Mouse (Mus musculus): ENCODE results near the gene Ciao1. TPM values are rescaled to one million over a fixed set of nuclear protein-coding genes. Genes with fewer than 3 reads are reported as not detected.
A peak's percentile ranks its signal among the peaks of the same experiment; 100 is the strongest.
"Not testable (repeated sequence)": the region's sequence is repeated elsewhere in the genome, so short reads cannot be mapped to it uniquely, and the experiment has no call there.

Ciao1 gene
- polyA plus RNA-seq, 1 experiment from 2014 or later = 53.7 TPM

DNA sequence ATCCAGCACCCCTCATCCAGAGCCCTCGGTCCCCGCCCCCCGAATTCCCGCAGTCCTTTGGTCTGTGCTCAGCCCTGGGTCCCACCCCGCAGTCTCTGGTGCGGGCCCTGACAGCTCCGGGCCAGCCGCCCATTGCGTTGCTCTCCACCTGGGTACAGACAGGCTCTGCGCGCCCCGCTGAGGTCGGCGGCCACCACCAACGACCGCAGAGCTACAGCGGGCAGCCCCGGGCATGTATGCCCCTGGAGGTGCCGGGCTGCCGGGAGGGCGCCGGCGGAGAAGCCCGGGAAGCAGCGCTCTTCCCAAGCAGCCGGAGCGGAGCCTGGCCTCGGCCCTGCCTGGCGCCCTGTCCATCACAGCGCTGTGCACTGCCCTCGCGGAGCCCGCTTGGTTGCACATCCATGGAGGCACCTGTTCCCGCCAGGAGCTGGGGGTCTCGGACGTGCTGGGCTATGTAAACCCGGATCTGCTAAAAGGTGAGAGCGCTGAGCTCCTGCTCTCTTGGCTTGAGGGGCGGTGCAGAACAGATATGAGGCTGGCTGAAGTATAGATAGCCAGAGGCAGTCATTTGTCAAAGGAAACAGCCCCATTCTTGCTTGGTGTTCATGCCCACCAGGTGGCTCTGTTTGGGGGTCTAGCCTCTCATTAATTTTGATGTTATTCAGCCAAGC is 853 bp upstream of the Ciao1 start:
- no peaks in the 10 kb centered on the region for H3K27me3 ChIP-seq (replicated peaks)
- ATAC-seq (ENCODE audit: insufficient number of reproducible peaks, low FRiP score) = peak; percentile 58
- peak overlapping the region; percentile 91 for H3K9ac ChIP-seq
- peak overlapping the region; percentile 75 for H3K4me3 ChIP-seq
- H3K9me3 ChIP-seq (replicated peaks) = no peaks in the 10 kb centered on the region
- H3K27ac ChIP-seq (ENCODE audit: poor library complexity, severe bottlenecking) = peak overlapping the region; percentile 69
- H3K36me3 ChIP-seq = peaks cover 33% of the 10 kb centered on the region
- H3K4me1 ChIP-seq (replicated peaks) = peaks cover 47% of the 10 kb centered on the region
- H3K4me2 ChIP-seq = peak overlapping the region; percentile 99
- 1% methylated on average over 39 of the region's 39 CpGs for WGBS

DNA sequence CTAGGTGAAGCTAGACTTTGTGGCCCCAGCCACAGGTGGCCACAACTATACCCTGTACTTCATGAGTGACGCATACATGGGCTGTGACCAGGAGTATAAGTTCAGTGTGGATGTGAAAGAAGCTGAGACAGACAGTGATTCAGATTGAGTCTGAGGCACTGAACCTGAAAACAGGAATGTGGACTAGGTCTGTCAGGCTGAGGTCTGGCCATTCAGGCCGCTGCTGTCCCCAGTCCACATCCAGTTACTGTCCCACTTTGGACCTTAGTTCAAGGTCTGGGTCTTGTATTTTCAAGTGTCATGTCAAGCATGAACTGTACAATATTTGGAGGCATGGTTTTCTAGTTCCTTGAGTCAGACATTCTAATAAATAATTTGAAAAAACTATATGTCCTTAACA is 7.6 kb downstream of the Ciao1 start:
- ATAC-seq (ENCODE audit: insufficient number of reproducible peaks, low FRiP score) = no peak
- Histone ChIP-seq H3K4me3 (no peak overlapping the region), H3K9me3 (replicated peaks) (no peaks in the 10 kb centered on the region), H3K4me1 (replicated peaks) (peaks cover 4% of the 10 kb centered on the region; the same call in 1 of the 2 replicates), H3K27me3 (replicated peaks) (no peaks in the 10 kb centered on the region), H3K27ac (ENCODE audit: poor library complexity, severe bottlenecking) (no peak overlapping the region), H3K36me3 (peaks cover 86% of the 10 kb centered on the region), H3K9ac (no peak overlapping the region), H3K4me2 (no peak overlapping the region)
- WGBS = 93% methylated on average over 2 of the region's 2 CpGs

DNA sequence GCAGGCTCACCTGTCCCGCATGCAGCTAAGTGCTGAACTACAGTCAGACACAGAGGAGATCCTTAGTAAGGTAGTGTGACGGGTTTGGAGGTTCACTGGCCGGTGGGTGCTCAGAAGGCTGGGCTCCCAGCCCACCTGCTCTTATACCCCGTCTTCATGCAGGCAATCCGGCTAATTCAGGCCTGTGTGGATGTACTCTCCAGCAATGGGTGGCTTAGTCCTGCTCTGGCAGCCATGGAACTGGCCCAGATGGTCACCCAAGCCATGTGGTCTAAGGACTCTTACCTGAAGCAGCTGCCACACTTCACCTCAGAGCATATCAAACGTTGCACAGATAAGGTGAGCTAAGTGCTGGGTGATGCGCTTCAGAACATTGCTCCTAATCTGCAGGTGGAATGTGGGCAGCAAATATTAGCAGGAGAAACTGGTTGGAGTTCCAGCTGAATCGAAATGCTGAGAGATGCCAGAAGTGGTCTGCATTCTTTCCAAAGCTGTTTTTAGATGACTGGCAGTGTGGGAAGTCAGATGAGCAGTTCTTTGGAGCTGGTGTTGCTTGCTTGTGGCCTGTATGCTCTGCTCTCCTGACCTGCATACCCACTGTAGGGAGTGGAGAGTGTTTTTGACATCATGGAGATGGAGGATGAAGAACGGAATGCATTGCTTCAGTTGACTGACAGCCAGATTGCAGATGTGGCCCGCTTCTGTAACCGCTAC is 9.6 kb downstream of the Ciao1 start:
- peaks cover 88% of the 10 kb centered on the region for H3K36me3 ChIP-seq
- no peak overlapping the region for H3K9ac ChIP-seq
- no peak overlapping the region for H3K4me2 ChIP-seq
- no peak; the same call in 1 of the 2 replicates for ATAC-seq (ENCODE audit: insufficient number of reproducible peaks, low FRiP score)
- 75% methylated on average over 11 of the region's 11 CpGs for WGBS
- H3K27me3 ChIP-seq (replicated peaks) = no peaks in the 10 kb centered on the region
- H3K9me3 ChIP-seq (replicated peaks) = no peaks in the 10 kb centered on the region
- no peak overlapping the region for H3K4me3 ChIP-seq
- H3K4me1 ChIP-seq (replicated peaks) = peaks cover 4% of the 10 kb centered on the region; the same call in 1 of the 2 replicates
- H3K27ac ChIP-seq (ENCODE audit: poor library complexity, severe bottlenecking) = 0 out of 2 replicates have a peak overlapping the region, but pooled peaks have one; percentile 37

DNA sequence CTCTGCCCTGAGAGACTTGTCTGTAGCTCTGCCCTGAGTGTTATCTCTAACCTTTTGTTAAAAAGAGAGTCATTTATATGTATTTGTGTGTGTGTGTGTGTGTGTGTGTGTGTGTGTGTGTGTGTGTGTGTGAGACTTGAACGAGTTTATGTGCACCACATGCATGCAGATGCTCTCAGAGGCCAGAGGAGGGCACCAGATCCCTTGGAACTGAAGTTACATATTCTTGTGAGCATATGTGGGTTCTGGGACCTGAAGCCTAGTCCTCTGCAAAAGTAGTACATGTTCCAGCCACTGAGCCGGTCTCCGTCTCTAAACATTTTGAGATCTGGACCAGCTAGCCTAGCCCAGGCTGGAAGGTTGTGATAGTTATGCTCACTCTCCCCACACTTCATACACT is 22.4 kb downstream of the Ciao1 start:
- no peak overlapping the region for H3K4me2 ChIP-seq
- no peak for ATAC-seq (ENCODE audit: insufficient number of reproducible peaks, low FRiP score)
- 97% methylated on average over 3 of the region's 3 CpGs for WGBS

DNA sequence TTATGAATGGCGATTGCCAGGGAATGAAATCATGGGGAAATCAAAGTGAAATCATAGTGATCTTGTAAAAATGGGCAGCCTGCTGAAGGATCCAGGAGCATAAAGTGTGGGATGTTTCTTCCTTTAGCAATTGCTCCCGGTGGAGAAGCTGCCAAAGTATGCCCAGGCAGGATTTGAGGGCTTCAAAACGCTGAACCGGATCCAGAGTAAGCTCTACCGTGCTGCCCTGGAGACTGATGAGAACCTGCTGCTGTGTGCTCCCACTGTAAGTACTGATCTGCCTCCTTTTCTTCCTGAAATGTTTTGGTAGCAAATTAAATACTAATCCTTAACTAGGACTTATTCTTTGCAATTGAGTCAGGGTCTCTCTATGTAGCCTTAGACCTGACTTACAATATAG is 29.9 kb downstream of the Ciao1 start:
- H3K27me3 ChIP-seq (replicated peaks) = no peaks in the 10 kb centered on the region
- WGBS = 93% methylated on average over 5 of the region's 5 CpGs
- no peak overlapping the region for H3K27ac ChIP-seq (ENCODE audit: poor library complexity, severe bottlenecking)
- no peak overlapping the region for H3K4me2 ChIP-seq
- ATAC-seq (ENCODE audit: insufficient number of reproducible peaks, low FRiP score) = no peak
- no peaks in the 10 kb centered on the region for H3K4me1 ChIP-seq (replicated peaks)
- H3K9me3 ChIP-seq (replicated peaks) = no peaks in the 10 kb centered on the region
- peaks cover 95% of the 10 kb centered on the region for H3K36me3 ChIP-seq
- no peak overlapping the region for H3K9ac ChIP-seq
- H3K4me3 ChIP-seq = no peak overlapping the region

More for the DNA sequence above, 22.4 kb downstream of the Ciao1 start:
- Histone ChIP-seq H3K4me1 (replicated peaks) (no peaks in the 10 kb centered on the region), H3K36me3 (peaks cover 93% of the 10 kb centered on the region), H3K27me3 (replicated peaks) (no peaks in the 10 kb centered on the region), H3K9ac (no peak overlapping the region), H3K9me3 (replicated peaks) (0 out of 2 replicates have a peak, but pooled peaks cover 6% of the 10 kb centered on the region), H3K27ac (ENCODE audit: poor library complexity, severe bottlenecking) (no peak overlapping the region), H3K4me3 (no peak overlapping the region)

DNA sequence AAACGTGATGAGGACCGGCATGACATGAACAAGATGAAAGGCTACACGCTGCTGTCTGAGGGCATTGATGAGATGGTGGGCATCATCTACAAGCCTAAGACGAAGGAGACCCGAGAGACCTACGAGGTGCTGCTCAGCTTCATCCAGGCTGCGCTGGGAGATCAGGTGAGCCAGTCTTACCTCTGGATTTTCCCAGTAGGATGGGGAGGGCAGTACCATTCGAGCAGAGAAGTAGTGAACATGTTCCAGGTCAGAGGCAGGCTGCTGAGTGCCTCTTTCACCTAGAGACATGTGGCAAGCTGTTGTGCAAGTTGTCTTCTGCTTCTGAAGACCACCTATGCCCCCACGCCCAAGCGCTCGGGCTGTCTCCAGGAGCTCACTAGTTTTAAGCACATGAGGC is 36.9 kb downstream of the Ciao1 start:
- 94% methylated on average over 11 of the region's 11 CpGs for WGBS
- Histone ChIP-seq H3K4me2 (no peak overlapping the region), H3K4me1 (replicated peaks) (peaks cover 9% of the 10 kb centered on the region), H3K36me3 (peaks cover 59% of the 10 kb centered on the region), H3K9ac (no peak overlapping the region), H3K9me3 (replicated peaks) (no peaks in the 10 kb centered on the region), H3K27ac (ENCODE audit: poor library complexity, severe bottlenecking) (no peak overlapping the region), H3K4me3 (no peak overlapping the region), H3K27me3 (replicated peaks) (no peaks in the 10 kb centered on the region)
- ATAC-seq (ENCODE audit: insufficient number of reproducible peaks, low FRiP score) = no peak

DNA sequence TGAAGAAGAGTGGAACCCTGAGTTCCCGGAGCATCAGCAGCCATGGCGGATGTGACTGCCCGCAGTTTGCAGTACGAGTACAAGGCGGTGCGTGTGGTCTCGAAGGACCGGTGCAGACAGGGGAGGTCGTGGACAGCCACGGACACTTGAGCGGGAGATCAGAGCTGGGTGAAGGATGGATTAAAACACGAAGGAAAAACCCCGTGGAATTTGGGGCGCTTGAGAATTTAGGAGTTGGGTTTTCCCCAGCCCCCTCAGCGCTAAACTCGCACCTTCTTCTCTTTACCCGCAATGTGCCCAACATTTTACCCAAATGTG is 39.2 kb downstream of the Ciao1 start:
- Histone ChIP-seq H3K4me1 (replicated peaks) (peaks cover 9% of the 10 kb centered on the region), H3K27me3 (replicated peaks) (no peaks in the 10 kb centered on the region), H3K9ac (peak overlapping the region; percentile 91), H3K27ac (ENCODE audit: poor library complexity, severe bottlenecking) (0 out of 2 replicates have a peak overlapping the region, but pooled peaks have one; percentile 47), H3K9me3 (replicated peaks) (no peaks in the 10 kb centered on the region), H3K36me3 (peaks cover 38% of the 10 kb centered on the region), H3K4me3 (peak overlapping the region; percentile 99), H3K4me2 (peak overlapping the region; percentile 87)
- under 1% methylated on average over 17 of the region's 17 CpGs for WGBS
- peak; percentile 62; the same call in 1 of the 2 replicates for ATAC-seq (ENCODE audit: insufficient number of reproducible peaks, low FRiP score)

DNA sequence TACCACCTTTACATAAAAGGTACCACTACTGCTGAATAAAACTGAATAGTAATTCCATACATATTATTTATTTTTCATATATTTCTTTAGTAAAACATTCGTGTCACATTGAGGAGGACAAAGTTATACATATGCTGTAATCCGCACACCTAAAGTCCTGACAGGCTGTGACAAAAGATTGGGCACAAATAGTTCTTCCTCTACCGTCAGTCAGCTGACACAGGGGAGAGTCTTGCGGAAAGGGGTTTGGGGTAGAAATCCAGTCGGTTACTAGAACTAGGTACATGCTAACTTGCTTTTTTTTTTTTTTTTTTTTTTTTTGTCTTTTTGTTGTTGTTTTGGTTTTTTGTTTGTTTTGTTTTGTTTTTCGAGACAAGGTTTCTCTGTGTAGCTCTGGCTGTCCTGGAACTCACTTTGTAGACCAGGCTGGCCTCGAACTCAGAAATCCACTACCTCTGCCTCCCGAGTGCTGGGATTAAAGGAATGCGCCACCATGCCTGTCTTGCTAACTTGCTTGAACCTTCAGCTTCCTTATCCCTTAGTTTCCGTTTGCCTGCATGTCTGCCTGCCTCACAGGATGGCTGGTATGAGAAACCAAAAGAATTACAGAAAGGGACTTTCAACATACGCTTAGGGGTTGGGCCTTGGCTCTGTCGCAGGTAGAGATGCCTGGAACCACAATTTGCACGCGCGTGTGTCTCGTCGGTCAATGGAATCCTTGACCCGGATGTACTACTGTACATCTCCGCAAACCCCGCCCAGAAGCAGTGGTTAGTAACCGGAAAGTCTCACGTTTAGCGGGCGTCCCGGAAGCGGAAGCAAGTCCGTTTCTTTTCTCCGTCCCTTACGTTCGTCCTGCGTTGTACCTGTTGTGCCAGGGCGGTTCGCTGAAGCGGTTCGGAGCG is 39.8 kb downstream of the Ciao1 start, which contains the start of the genes 1810024B03Rik and Snrnp200:
TSS of gene 1810024B03Rik (minus strand) at position 734 of the 905 bp plus-strand sequence.
TSS of gene Snrnp200 (plus strand) at position 840 of the 905 bp plus-strand sequence.
- Histone ChIP-seq H3K36me3 (peaks cover 34% of the 10 kb centered on the region), H3K9ac (peak within 1 kb of the TSS; percentile 91), H3K4me1 (replicated peaks) (peaks cover 9% of the 10 kb centered on the region), H3K27ac (ENCODE audit: poor library complexity, severe bottlenecking) (peak within 1 kb of the TSS; percentile 47; the same call in 1 of the 2 replicates), H3K4me3 (peak within 1 kb of the TSS; percentile 99), H3K27me3 (replicated peaks) (no peaks in the 10 kb centered on the region), H3K9me3 (replicated peaks) (no peaks in the 10 kb centered on the region), H3K4me2 (peak within 1 kb of the TSS; percentile 87)
- 10% methylated on average over 36 of the region's 36 CpGs for WGBS
- ATAC-seq (ENCODE audit: insufficient number of reproducible peaks, low FRiP score) = peak; percentile 95

DNA sequence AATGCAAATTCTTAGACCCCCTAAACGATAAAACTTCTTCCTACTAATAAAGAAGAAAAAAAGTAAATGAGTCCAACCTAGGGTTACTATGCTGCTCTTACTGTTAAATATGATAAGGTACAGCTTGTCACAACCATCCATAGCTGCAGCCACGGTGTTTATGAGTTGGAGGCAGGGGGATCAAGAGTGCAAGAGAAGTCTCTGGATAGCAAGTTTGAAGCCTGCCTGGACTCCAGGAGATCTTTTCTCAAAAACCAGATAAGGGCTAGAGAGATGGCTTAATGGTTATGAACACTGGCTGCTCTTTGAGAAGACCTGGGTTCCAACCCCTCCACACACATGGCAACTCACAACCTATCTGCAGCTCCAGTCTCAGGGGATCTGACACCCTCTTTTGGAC is 40.7 kb downstream of the Ciao1 start:
- no peaks in the 10 kb centered on the region for H3K9me3 ChIP-seq (replicated peaks)
- 90% methylated on average over 2 of the region's 2 CpGs for WGBS
- H3K4me1 ChIP-seq (replicated peaks) = peaks cover 9% of the 10 kb centered on the region
- H3K4me2 ChIP-seq = 0 out of 2 replicates have a peak overlapping the region, but pooled peaks have one; percentile 6
- no peaks in the 10 kb centered on the region for H3K27me3 ChIP-seq (replicated peaks)
- ATAC-seq (ENCODE audit: insufficient number of reproducible peaks, low FRiP score) = no peak
- no peak overlapping the region for H3K9ac ChIP-seq
- no peak overlapping the region for H3K27ac ChIP-seq (ENCODE audit: poor library complexity, severe bottlenecking)
- peaks cover 31% of the 10 kb centered on the region for H3K36me3 ChIP-seq
- H3K4me3 ChIP-seq = no peak overlapping the region

DNA sequence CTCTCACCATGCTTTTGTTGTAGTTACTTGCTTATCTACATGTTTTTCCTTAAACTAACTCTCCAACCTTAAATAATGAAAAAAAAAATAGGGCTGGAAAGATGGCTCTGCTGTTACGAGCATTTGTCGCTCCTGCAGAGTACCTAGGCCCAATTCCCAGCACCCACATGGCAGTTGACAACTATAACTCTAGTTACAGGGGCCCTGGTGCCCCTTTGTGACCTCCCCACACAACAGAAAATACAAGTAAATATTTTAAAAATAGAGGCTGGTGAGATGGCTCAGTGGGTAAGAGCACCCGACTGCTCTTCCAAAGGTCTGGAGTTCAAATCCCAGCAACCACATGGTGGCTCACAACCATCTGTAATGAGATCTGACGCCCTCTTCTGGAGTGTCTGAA is 41.7 kb downstream of the Ciao1 start:
- not testable (repeated sequence) for H3K4me2 ChIP-seq; ATAC-seq (ENCODE audit: insufficient number of reproducible peaks, low FRiP score)
- 82% methylated on average over 4 of the region's 4 CpGs for WGBS

More for the DNA sequence above, 41.7 kb downstream of the Ciao1 start:
- H3K27ac ChIP-seq (ENCODE audit: poor library complexity, severe bottlenecking); H3K4me1 ChIP-seq (replicated peaks); H3K4me3 ChIP-seq; H3K27me3 ChIP-seq (replicated peaks); H3K9ac ChIP-seq; H3K9me3 ChIP-seq (replicated peaks): not testable (repeated sequence)
- H3K36me3 ChIP-seq = peaks cover 23% of the 10 kb centered on the region
